Mouse (Mus musculus) thymus, postnatal 4 days (tissue): ENCODE measurements at regions not wholly inside any gene's neighbourhood (a gene's known extent, or its start where the extent isn't known, plus 50 kb on each side); places are given as distances from the start of the nearest gene placed in this dataset.

ENCODE experiments used
- DNase-seq: peaks from one replicate; pipeline ENCODE4 v3.0.0; 2021

GRCm38 (mm10) chr16:55636667-55637450 lies 201.8 kb downstream of the Nfkbiz start:
- no peak for DNase-seq

- no peak for DNase-seq
Observed at GRCm38 (mm10) chr16:55636224-55636623, 202.5 kb downstream of the Nfkbiz start.

- DNase-seq, result no peak
Observed at GRCm38 (mm10) chr16:55634691-55635090, 204.0 kb downstream of the Nfkbiz start.

GRCm38 (mm10) chr16:55632220-55632619 lies 206.5 kb downstream of the Nfkbiz start:
- no peak for DNase-seq

GRCm38 (mm10) chr16:55631637-55632036 lies 207.1 kb downstream of the Nfkbiz start:
- no peak for DNase-seq

GRCm38 (mm10) chr16:55631048-55631447 lies 207.7 kb downstream of the Nfkbiz start:
- no peak for DNase-seq

GRCm38 (mm10) chr16:55627531-55627930 lies 211.2 kb downstream of the Nfkbiz start:
- DNase-seq, result no peak

- DNase-seq, result no peak
Observed at GRCm38 (mm10) chr16:55623422-55623821, 215.3 kb downstream of the Nfkbiz start.

- no peak for DNase-seq
Observed at GRCm38 (mm10) chr16:55619731-55620130, 219.0 kb downstream of the Nfkbiz start.

GRCm38 (mm10) chr16:55617958-55618357 lies 220.7 kb downstream of the Nfkbiz start:
- no peak for DNase-seq

- no peak for DNase-seq
Observed at GRCm38 (mm10) chr16:55617506-55617905, 221.2 kb downstream of the Nfkbiz start.

GRCm38 (mm10) chr16:55616408-55617120 lies 222.1 kb downstream of the Nfkbiz start:
- no peak for DNase-seq

- no peak for DNase-seq
Observed at GRCm38 (mm10) chr16:55612873-55613272, 225.8 kb downstream of the Nfkbiz start.

GRCm38 (mm10) chr16:55612001-55612400 lies 226.7 kb downstream of the Nfkbiz start:
- DNase-seq, result no peak

- DNase-seq, result no peak
Observed at GRCm38 (mm10) chr16:55611172-55611571, 227.5 kb downstream of the Nfkbiz start.

GRCm38 (mm10) chr16:55608361-55608760 lies 230.3 kb downstream of the Nfkbiz start:
- no peak for DNase-seq

- no peak for DNase-seq
Observed at GRCm38 (mm10) chr16:55606447-55607239, 232.1 kb downstream of the Nfkbiz start.

- DNase-seq, result no peak
Observed at GRCm38 (mm10) chr16:55603611-55604010, 235.1 kb downstream of the Nfkbiz start.

- DNase-seq, result no peak
Observed at GRCm38 (mm10) chr16:55589382-55589956, 249.2 kb downstream of the Nfkbiz start.

GRCm38 (mm10) chr16:55587138-55587537 lies 251.6 kb downstream of the Nfkbiz start:
- DNase-seq, result no peak

- no peak for DNase-seq
Observed at GRCm38 (mm10) chr16:55582906-55583305, 255.8 kb downstream of the Nfkbiz start.

- DNase-seq, result no peak
Observed at GRCm38 (mm10) chr16:55582029-55582428, 256.7 kb downstream of the Nfkbiz start.

GRCm38 (mm10) chr16:55580827-55581226 lies 257.9 kb downstream of the Nfkbiz start:
- DNase-seq, result no peak
